Mouse (Mus musculus) spleen, postnatal 10 days (tissue): ENCODE results near the gene Adprm.
A peak's percentile ranks its signal among the peaks of the same experiment; 100 is the strongest.
"Not testable (repeated sequence)": the region's sequence is repeated elsewhere in the genome, so short reads cannot be mapped to it uniquely, and the experiment has no call there.

Source experiments
- DNase-seq, 2 experiments: peaks; one replicate each; pipeline ENCODE4 v3.0.0; 2021 to 2022; ENCODE audit warnings: low spot score in 2 of 2

The Adprm gene

DNA sequence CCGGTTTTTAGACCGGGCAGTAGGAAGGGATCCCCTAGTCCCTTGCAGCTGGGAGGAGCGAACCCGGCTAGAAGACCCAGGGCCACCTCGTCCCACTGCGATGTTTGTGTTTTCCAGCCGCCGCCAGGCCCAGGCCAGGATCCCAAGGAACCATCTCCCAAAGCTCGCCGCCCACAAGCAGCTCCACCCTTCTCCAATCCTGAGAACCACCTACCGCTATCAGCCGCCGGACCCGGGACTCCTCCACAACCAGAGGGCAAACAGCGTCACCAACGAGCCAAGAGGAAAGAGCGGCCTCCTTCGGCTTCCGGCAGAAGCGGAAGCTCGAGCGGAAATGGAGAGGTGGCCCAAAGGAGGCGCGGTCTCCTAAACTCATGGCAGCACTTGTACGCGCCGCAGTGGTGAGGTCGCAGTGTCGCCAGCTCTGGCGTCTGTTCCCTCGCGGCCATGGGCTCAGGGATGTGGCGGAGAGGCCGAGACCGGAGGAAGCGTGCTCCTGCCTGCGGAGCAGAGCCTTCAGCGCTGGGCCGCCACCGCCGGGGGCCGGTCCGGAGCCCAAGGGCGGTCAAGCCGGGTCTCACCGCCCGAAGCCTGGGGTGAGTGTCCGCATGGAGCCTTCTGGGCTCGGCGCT, at the start of gene Adprm, which contains the start of gene Sco1:
Gene Adprm, minus strand, starts transcription at position 274 of the 632 bp plus-strand sequence.
Gene Sco1, plus strand, starts transcription at position 350 of the 632 bp plus-strand sequence.
- DNase-seq = peak; percentile 79 to 90

DNA sequence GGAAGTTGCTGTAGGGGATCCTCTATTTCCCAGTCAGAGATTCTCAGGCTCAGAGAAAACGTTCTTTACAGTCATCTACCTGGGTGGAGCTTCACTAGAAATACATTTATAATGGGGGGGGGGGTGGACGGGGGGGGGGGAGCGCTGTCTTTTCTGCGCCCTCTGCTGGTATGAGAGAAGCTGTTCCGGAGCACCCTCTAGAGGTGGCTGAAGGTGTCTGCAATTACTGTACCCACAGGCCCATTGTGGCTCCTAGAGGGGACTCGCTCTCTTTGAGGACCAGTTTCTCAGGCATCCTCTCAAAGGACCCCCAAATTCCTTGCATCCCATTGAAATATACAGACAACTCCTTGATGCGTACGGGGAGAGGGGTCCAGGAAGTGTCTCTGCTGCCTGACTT, 49.3 kb upstream of the Adprm start:
- DNase-seq = peak in 1 of 2 experiments; percentile 53

DNA sequence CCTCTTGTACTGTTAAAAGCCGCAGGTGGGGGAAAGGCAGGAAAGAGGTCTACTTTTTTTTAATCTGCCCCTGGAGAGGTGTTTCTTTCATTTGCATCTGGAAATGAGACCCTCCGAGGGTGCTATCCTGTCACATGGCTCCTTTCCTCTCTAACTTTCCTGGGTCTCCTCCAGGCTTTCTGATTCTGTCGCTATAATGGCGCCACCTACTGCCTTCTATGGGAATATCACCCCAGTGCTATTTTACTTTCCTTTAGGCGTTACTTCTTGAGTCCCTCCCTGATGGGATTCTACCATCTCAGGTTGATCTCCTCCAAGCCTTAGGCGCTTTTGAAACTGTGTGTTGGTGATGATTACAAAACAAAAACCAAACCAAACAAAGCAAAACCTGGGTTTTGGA, 47.8 kb upstream of the Adprm start:
- no peak for DNase-seq

DNA sequence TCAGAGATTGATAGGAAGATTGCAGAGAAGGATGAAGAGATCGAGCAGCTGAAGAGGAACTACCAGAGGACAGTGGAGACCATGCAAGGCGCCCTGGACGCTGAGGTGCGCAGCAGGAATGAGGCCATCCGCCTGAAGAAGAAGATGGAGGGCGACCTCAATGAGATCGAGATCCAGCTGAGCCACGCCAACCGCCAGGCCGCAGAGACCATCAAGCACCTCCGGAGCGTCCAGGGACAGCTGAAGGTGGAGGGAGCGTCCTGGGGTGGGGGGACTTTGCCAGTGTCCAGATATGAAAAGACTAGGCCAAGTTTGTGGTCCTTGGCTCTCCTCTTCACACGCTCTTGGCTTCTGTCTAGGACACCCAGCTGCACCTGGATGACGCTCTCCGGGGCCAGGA, 46.8 kb upstream of the Adprm start:
- DNase-seq = no peak

DNA sequence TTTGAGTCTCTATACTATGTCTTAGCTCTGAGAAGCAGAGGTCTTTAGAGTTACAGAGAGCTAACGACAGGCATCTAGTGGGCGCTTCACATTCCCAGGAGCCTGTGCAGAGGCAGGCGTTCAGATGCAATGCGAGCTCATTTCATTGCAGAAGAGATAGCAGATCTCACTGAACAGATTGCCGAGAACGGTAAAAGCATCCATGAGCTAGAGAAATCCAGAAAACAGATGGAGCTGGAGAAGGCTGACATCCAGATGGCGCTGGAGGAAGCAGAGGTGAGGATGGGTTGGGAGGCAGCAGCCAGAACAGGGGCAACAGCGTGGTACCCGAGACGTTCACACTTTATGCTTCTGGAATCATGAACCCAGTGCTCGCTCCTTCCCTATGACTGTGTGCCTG, 46.0 kb upstream of the Adprm start:
- no peak for DNase-seq

DNA sequence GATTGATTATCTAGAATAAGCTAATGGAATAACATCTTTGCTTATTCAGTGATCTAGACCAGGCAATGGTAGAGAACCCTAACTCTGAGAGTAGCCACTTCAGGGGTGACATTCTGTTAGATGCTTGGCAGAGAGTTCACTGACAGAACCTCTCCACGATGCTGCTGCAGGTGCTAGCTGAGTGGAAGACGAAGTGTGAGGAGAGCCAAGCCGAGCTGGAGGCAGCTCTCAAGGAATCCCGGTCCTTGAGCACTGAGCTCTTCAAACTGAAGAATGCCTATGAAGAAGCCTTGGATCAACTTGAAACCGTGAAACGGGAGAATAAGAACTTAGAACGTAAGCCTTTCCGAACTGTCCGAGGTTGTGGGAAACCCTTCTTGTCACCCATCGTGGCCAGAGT, 45.3 kb upstream of the Adprm start:
- DNase-seq = no peak

DNA sequence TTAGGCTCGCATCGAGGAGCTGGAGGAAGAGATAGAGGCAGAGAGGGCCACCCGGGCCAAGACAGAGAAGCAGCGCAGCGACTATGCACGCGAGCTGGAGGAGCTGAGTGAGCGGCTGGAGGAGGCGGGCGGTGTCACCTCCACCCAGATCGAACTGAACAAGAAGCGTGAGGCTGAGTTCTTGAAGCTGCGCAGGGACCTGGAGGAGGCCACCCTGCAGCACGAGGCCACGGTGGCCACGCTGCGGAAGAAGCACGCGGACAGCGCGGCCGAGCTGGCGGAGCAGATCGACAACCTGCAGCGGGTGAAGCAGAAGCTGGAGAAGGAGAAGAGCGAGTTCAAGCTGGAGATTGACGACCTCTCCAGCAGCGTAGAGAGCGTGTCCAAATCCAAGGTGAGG, 42.1 kb upstream of the Adprm start:
- no peak for DNase-seq

DNA sequence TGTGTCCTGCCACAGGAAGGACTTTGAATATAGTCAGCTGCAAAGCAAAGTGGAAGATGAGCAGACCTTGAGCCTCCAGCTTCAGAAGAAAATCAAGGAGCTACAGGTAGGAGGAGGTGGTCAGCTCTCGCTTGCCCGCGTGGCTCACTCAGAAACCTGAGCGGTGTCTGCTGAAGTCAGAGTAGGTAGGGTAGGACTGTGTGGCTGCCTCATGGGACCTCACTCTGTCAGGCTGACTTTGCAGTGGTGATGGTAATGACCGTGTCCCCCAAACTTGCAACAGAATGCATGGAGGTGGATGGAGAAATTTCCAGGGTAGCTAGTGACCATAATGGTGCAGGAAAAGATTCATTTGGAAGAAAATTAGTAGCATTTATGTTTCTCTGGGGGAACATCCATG, 41.3 kb upstream of the Adprm start:
- DNase-seq = no peak

DNA sequence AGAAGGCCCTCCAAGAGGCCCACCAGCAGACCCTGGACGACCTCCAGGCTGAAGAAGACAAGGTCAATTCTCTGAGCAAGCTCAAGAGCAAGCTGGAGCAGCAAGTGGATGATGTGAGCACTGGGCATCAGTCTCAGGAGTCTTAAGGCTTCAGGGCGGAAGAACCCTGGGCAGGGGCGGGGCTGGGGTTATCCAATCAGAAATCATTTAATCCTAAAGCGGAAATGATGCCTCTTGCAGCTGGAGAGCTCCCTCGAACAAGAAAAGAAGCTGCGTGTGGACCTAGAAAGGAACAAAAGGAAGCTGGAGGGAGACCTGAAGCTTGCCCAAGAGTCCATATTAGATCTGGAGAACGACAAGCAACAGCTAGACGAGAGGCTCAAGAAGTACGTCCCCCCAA, 40.8 kb upstream of the Adprm start:
- DNase-seq = no peak

DNA sequence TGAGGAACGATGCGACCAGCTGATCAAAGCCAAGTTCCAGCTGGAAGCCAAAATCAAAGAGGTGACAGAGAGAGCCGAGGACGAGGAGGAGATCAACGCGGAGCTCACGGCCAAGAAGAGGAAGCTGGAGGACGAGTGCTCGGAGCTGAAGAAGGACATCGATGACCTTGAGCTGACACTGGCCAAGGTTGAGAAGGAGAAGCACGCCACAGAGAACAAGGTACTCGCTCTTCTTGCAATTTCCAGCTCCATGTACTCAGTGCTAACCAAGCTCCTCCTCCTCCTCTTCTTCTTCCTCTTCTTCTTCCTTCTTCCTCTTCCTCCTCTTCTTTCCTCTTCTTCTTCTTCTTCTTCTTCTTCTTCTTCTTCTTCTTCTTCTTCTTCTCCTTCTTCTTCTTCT, 40.0 kb upstream of the Adprm start:
- DNase-seq = not testable (repeated sequence)

DNA sequence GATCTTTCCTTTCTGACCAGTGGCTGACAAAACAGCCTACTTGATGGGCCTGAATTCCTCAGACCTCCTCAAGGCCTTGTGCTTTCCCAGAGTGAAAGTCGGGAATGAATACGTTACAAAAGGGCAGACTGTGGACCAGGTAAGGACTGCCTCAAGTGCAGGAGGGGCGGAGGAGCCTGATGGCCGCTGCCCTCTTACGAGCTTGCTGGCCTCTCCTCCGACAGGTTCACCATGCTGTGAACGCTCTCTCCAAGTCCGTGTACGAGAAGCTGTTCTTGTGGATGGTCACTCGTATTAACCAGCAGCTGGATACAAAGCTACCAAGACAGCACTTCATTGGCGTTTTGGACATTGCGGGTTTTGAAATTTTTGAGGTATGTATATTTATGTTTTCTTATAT, 34.8 kb upstream of the Adprm start:
- no peak for DNase-seq

DNA sequence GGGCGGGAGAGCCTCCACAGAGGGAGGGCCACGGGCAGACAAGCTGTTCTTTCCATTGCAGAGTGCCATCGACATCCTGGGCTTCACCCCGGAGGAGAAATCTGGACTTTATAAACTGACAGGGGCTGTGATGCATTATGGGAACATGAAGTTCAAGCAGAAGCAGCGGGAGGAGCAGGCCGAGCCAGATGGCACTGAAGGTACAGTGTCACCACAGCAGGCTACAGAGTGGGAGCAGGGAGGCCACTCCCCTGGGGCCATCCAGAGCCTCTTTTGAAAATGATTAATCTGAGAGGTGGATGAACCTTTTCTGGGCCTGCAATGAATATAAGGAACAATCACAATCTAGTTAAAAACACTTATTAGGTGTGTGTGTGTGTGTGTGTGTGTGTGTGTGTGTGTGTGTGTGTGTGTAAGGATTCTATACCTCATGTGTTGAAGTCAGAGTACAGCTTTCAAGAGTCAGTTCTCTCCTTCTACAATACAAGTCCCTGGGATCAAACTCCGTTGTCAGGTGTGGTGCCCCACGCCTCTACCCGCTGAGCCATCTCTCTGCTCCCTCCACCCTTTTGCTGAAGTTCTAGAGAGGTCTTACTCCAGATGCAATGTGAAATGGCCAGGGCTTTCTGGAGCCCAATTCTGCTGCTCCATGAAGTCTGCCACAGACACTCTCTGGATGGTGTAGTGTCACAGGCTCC, 34.2 kb upstream of the Adprm start:
- DNase-seq = no peak

DNA sequence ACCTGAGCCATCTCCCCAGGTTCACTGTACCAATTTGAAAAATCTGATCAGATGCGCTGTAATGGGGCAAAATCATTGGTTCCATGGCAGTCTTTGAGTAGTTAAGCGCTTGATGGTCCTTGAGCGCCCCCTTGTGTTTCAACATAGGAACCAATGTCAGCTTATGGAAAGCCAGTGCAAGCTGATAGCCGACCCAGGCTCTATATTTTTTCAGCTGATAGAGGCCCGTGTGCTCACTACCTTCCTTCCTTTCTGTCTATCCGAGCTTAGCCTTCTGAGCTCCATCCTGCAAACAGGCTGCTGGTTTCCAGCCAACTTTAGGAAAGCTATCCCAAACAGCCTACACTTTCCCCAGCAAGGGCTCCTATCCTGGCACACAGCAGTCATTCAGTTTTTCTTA, 33.1 kb upstream of the Adprm start:
- DNase-seq = peak; percentile 43 to 77

DNA sequence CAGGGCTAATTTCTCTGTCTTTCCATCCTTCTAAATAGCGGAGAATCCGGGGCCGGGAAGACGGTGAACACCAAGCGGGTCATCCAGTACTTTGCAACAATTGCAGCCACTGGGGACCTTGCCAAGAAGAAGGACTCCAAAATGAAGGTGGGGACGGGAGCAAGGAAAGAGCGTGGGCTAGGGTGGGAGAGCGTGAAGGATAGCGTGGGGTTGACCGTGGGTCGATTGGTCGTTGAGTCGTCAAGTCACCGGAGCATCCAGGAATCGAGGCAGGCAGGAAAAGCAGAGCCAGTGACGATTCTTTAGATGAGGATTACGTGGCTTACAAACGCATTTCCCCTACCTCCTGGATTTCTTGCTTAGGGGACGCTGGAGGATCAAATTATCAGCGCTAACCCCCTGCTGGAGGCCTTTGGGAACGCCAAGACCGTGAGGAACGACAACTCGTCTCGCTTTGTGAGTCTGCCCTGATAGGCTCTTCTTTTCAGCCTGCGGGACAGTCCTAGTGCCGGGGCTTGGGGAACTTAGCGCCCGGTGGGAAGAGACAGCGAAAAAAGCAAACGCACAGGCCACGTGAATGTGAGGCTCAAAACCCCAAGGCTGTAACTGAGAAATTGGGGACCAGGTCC, 31.4 kb upstream of the Adprm start:
- no peak for DNase-seq

DNA sequence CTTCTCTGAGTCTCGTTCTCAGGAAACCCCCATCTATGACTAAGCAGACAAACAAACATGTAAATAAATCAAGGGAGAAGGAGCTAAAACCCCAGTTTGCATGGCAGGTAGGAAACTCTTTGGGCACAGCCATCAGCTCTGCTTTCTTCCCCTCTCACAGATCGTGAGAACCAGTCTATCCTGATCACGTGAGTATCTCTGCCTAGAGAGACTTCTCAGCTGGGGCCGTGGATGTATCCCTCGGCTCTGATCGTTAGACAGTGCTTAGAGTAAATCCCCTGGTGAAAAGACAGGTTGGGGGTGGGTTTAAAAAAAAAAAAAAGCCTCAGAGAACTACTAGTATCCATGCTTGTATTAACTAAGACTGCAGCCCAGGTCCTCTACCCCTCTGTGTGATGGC, 30.8 kb upstream of the Adprm start:
- no peak for DNase-seq

DNA sequence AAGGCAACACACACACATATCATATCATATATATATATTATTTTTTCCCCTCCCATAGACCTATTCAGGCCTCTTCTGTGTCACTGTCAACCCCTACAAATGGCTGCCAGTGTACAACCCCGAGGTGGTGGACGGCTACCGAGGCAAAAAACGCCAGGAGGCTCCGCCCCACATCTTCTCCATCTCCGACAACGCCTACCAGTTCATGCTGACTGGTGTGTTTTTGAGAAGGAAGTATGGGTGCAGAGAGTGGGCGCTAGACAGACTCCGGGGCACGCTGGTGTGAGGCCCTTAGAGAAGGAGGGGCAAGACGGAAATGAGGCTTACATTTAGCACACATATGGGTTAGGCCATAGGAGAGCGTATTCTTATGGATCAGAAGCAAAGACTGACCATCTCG, 30.4 kb upstream of the Adprm start:
- DNase-seq = no peak

DNA sequence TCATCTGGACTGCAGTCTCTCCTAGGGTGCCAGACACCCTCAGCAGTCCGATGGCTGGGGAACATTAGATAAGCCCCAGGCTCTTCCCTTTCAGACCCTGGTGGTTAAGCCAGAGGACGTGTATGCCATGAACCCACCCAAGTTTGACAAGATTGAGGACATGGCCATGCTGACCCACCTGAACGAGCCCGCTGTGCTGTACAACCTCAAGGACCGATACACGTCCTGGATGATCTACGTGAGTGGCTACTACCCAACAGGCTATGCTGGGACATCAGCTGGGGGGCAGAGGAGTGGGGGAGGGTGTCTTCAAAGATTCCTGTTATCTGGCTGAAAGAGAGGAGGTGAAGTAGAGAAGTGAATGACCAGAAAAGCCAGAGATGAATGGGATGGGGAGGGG, 29.8 kb upstream of the Adprm start:
- no peak for DNase-seq

DNA sequence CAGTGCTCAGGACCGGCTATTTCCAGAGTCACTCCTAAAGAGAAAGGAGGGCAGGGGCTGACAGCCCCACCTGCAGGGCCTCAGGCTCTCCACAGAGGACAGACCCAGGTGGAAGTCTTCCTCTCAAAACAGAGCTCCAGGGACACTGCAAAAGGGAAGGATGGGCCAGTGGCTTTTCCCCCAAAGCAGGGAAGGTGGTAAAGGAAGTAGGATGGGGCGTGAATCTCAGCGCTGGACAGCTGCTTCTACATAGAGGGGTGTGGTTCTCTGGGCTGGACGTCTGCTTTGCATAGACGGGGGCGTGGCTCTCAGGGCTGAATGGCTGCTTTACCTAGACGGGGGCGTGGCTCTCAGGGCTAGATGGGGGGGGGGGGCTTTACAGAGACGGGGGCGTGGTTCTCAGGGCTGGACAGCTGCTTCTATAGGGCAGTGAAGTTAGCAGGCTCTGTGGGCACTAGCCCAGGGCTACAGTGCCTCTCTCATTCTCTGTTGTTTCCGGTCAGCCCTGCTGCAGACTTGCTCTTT, 28.8 kb upstream of the Adprm start:
- no peak for DNase-seq

DNA sequence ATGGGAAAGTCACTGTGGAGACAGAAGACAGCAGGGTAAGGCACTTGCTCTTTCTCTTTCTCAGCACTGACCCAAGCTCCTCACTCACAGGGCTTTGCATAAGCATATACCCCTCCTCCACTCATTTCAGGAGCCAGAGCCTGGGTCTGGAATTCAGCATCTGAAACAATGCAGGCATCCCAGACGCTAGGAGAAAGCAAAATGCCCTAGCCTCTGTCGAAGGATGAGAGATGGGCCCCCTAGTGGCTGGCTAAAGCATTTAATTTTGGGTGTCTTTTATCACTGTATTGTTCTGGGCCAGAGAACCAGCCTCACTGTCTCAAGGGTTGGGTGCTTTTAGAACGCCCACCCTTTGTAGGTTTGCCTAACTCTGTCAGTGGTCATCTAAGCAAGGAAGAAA, 27.8 kb upstream of the Adprm start:
- DNase-seq = peak; percentile 20 to 62

DNA sequence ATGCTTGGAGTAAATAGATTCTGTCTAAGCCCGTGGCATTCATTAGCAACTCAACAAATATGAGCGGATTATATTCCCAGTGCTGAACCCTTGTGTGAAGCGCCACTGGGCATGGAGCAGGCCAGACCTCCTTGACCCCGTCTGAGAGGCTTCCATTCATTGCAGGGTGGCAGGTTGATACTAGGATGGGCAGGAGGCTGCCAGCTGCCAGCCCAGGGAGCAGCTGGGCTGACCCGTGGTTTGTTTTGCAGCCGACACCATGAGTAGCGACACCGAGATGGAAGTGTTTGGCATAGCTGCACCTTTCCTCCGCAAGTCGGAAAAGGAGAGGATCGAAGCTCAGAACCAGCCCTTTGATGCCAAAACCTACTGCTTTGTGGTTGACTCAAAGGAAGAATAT, 27.3 kb upstream of the Adprm start:
- DNase-seq = no peak

DNA sequence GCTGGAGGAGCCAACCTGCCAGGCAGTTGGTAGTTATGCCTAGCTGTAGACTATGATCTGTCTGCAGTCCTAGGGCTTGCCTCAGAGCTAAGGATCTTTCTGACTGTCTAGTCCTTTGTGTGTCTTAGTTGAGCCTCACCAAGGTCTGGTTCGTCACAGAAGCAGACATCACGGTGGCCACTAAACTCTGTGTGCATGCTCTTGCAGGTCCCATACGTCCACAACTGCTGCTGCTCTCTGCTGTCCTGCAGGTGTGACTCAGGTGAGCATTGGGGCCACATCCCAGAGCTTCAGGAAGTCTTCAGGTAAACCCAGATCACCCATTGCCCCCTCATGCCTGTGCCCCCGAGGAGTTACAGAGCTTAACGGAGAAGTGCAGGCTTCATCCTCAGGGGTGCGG, 26.5 kb upstream of the Adprm start:
- DNase-seq = no peak

DNA sequence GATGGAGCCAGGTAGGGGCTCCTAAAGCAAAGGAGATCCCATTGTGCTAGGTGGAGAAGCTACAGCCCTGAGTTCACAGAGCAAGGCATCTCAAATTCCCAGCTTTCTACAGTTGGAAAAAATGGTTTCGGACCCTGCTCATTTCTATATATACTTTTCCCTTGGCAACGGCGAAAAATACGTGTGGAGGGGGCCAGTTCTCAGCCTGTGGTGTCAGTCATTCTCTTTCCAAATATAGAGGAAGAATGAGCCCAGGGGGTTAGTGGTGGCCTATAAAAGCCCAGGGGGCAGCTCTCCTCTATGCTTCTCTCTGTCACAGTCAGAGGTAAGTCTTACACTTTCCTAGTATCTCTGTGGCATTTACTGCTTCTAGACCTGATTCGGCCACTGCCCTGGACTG, 25.6 kb upstream of the Adprm start, which contains the start of gene Myh3:
Gene Myh3, plus strand, starts transcription at position 301 of the 400 bp plus-strand sequence.
- no peak for DNase-seq

DNA sequence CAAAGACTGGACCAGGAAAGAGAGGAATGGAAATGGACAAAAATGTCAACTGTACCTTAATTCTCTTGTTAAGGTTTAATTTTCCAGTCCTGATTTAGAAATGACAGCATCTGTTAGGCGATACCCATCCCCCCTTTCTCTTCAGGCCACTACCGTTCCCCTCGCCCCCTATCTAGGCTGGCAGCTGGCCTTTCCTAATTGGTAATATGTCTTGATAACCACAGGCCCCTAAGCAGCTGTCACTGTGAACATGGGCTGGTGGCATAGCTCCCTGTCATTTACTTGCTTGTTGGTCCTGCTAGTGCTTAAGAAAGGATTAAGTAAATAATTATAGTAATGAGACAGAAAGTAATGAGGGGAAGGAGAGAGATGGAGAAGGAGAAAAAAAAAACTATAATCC, 25.0 kb upstream of the Adprm start:
- no peak for DNase-seq
